Mouse (Mus musculus) liver, adult 2 months (tissue): ENCODE results near the gene I830077J02Rik.

Experiments used
- CTCF ChIP-seq: fragments of 200-500 bp; IDR thresholded peaks from 2 replicates; pipeline ENCODE4 v1.5.1; 2011; ENCODE audit warnings: low read depth, low read length, control low read depth
- POLR2A ChIP-seq: fragments of 200-500 bp; IDR thresholded peaks from 2 replicates; pipeline ENCODE4 v1.6.1; 2011; ENCODE audit warnings: low read length, control low read depth; ENCODE audit not compliant: insufficient read depth; ENCODE audit errors: extremely low read depth

DNA sequence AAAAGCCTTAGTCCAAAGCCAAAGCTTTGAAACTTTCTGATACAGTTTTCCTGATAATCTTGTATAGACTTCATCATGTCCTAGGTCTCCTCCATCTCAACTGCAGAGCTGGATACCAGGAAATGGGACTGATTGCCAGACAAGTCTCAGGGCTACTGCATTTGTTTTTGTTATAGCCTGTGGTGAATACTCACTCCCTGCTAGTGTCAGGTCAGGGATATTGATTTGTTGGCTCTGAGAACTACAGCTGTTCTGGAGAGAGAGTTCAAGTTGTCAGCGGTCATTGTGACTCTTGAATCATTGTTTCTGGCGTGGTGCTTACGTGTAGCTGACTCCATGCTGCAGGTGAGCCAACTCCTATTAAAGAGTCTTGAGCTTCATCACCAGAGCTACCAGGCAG, 40.9 kb upstream of the I830077J02Rik start, which contains the start of gene Ovgp1:
- TF ChIP-seq POLR2A (no peak), CTCF (no peak)
